Mouse (Mus musculus) testis, adult 2 months (tissue): ENCODE results near the gene Dock10. TPM values are rescaled to one million over a fixed set of nuclear protein-coding genes. Genes with fewer than 3 reads are reported as not detected.

Experiments
- H3K27ac ChIP-seq: fragments of 200-500 bp; 2 replicates; pipeline ENCODE4 v1.5.1; 2012; ENCODE audit warnings: low read depth, low read length; ENCODE audit not compliant: control insufficient read depth, insufficient read depth
- H3K27me3 ChIP-seq: fragments of 200-500 bp; 2 replicates; pipeline ENCODE4 v1.6.1; 2012; ENCODE audit warnings: mild to moderate bottlenecking, low read length, moderate library complexity; ENCODE audit not compliant: control insufficient read depth, insufficient read depth
- H3K36me3 ChIP-seq: fragments of 200-500 bp; 2 replicates; pipeline ENCODE4 v1.6.1; 2012; ENCODE audit warnings: mild to moderate bottlenecking, low read length; ENCODE audit not compliant: control insufficient read depth, insufficient read depth
- H3K4me1 ChIP-seq: fragments of 200-500 bp; 2 replicates; pipeline ENCODE4 v1.6.1; 2012; ENCODE audit warnings: low read length; ENCODE audit not compliant: control insufficient read depth, insufficient read depth
- H3K4me3 ChIP-seq: fragments of 200-500 bp; 2 replicates; pipeline ENCODE4 v1.5.1; 2012; ENCODE audit warnings: low read depth, mild to moderate bottlenecking, low read length, moderate library complexity, mixed read lengths; ENCODE audit not compliant: control insufficient read depth
- CTCF ChIP-seq: fragments of 200-500 bp; IDR thresholded peaks from 2 replicates; pipeline ENCODE4 v1.5.1; 2012; ENCODE audit warnings: low read depth, mild to moderate bottlenecking, inconsistent platforms, low read length, moderate library complexity; ENCODE audit not compliant: control insufficient read depth, insufficient read depth, insufficient replicate concordance
- POLR2A ChIP-seq: fragments of 200-500 bp; IDR thresholded peaks from 2 replicates; pipeline ENCODE4 v1.6.1; 2012; ENCODE audit warnings: low read depth, mild to moderate bottlenecking, inconsistent platforms, low read length, moderate library complexity; ENCODE audit not compliant: control insufficient read depth
- polyA plus RNA-seq: library from polyadenylated mRNA; depleted of rRNA; stranded (reverse); fragments of >200 nt; gene quantifications from 2 replicates; pipeline ENCODE4 v1.2.3, GENCODE M21; 2012; rRNA removed

Gene Dock10
- 0.19 and 0.23 TPM in 2 replicates for polyA plus RNA-seq

GRCm38 (mm10) chr1:80757977-80758797, at the start of gene Dock10:
TSS of gene Dock10 (minus strand) at chr1:80758527.
- Histone ChIP-seq H3K4me3 (peak within 1 kb of the TSS; percentile 71), H3K27ac (no peak within 1 kb of the TSS), H3K36me3 (no peaks in the 10 kb centered on the region), H3K27me3 (no peaks in the 10 kb centered on the region), H3K4me1 (peaks cover 4% of the 10 kb centered on the region)
- no peak for TF ChIP-seq POLR2A
- TF ChIP-seq CTCF, result no peak

DNA sequence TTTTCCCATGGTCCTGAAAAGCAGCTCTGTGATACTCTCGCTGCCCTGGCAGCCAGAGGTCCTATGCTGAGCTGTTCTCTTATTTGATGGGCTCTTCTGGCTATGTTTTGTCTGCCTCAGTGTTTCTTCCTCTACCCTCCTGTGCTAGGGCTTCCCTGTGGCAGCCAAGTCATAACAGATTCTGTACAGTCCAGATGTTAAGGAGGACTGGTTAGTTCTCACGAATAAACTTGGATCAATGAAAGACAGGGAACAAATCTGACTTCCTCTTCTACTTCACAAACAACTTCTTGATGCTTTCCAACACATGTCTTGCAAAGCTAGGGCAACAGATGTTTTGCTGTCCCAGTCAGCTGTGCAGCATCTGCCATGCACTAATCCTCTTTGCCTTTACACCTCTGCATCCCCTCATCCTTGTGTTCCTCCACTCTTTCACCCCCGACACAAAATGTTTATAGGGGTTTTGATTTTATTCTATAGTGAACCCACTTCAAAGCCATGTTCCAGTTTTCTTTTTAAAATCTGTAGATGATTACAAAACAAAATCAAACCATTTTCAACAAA, 48.6 kb upstream of the Dock10 start:
- no peak for TF ChIP-seq POLR2A
- TF ChIP-seq CTCF, result no peak
- no peak overlapping the region for H3K4me3 ChIP-seq
- H3K27ac ChIP-seq, result no peak overlapping the region
- no peaks in the 10 kb centered on the region for H3K4me1 ChIP-seq
- H3K27me3 ChIP-seq, result no peaks in the 10 kb centered on the region
- H3K36me3 ChIP-seq, result no peaks in the 10 kb centered on the region

DNA sequence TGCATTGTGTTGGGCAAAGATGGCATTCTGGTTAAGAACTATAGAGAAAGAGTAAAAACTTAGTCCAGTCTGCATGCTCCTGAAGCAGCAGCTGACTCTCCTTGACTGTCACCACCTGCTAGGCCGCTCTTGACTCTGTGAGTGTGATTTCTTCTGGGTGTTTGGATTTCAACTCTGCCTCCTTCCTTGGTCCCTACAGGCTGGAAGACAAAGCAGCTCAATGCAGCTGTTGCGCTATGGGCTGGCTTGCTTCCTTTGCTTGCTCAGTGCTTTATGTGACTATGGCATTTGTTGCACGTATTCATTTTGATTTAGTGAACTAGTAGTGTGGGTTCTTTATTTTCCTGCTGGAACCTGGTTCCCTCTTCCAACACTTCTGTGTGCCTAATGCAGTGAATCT, 43.7 kb upstream of the Dock10 start:
- TF ChIP-seq POLR2A (no peak), CTCF (no peak)
- no peaks in the 10 kb centered on the region for H3K27me3 ChIP-seq
- H3K36me3 ChIP-seq, result no peaks in the 10 kb centered on the region
- no peaks in the 10 kb centered on the region for H3K4me1 ChIP-seq
- no peak overlapping the region for H3K27ac ChIP-seq
- no peak overlapping the region for H3K4me3 ChIP-seq

GRCm38 (mm10) chr1:80785066-80785779, 26.9 kb upstream of the Dock10 start:
- Histone ChIP-seq H3K4me1 (no peaks in the 10 kb centered on the region), H3K27ac (no peak overlapping the region), H3K27me3 (no peaks in the 10 kb centered on the region), H3K36me3 (no peaks in the 10 kb centered on the region), H3K4me3 (no peak overlapping the region)
- TF ChIP-seq POLR2A (no peak), CTCF (no peak)

GRCm38 (mm10) chr1:80784155-80784554, 25.8 kb upstream of the Dock10 start:
- Histone ChIP-seq H3K4me1 (no peaks in the 10 kb centered on the region), H3K27ac (no peak overlapping the region), H3K27me3 (no peaks in the 10 kb centered on the region), H3K36me3 (no peaks in the 10 kb centered on the region), H3K4me3 (no peak overlapping the region)
- TF ChIP-seq CTCF (no peak), POLR2A (no peak)

DNA sequence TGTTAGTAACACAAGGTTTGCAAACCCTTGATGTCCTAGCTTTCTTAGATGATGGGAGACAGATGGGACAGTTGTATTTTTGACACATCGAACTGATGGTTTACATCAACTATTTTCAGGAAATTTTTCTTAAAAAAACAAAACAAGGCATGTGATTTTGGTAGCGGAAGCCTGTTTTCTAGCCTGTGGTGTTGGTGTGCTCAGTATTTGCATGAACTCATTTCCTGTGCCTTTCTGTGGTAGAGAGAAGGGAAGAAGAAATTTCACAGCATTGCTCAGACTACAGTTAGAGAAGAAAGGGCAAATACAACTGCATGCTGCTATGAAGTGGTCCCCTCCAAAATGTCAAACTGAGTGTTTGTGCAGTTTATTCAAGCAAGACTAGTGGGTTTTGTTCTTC, 7.2 kb upstream of the Dock10 start:
- no peaks in the 10 kb centered on the region for H3K36me3 ChIP-seq
- no peaks in the 10 kb centered on the region for H3K4me1 ChIP-seq
- H3K27ac ChIP-seq, result no peak overlapping the region
- no peak for TF ChIP-seq CTCF
- TF ChIP-seq POLR2A, result no peak
- H3K27me3 ChIP-seq, result no peaks in the 10 kb centered on the region
- H3K4me3 ChIP-seq, result no peak overlapping the region
